Mouse (Mus musculus): ENCODE data around the gene Gm20683.

- TF ChIP-seq EP300 (IDR thresholded peaks at IDR 0.05; ENCODE audit: low read depth) (no peak), CTCF (IDR thresholded peaks at IDR 0.05; ENCODE audit: low read depth) (no peak)
Observed at GRCm38 (mm10) chr17:25840519-25840918, 1.0 kb downstream of the Gm20683 start.
